Mouse (Mus musculus) kidney, postnatal 0 days (tissue): Measurements from ENCODE around the gene Nagk. TPM values are rescaled to one million over a fixed set of nuclear protein-coding genes. Genes with fewer than 3 reads are reported as not detected.
"Not testable (repeated sequence)": the region's sequence is repeated elsewhere in the genome, so short reads cannot be mapped to it uniquely, and the experiment has no call there.

Experiments
- ATAC-seq: fragments of 200-750 bp; cut with Nextera tagmentation; replicated peaks from 2 replicates; pipeline ENCODE4 v1.8.0; 2017; ENCODE audit warnings: low read depth, moderate number of reproducible peaks, moderate TSS enrichment, moderate library complexity; ENCODE audit not compliant: low FRiP score
- DNase-seq: peaks from one replicate; pipeline ENCODE4 v3.0.0-alpha.2; 2016; ENCODE audit warnings: low spot score
- H3K27ac ChIP-seq: fragments of 300-500 bp; sonication (generic); 2 replicates; pipeline ENCODE4 v1.5.1; 2014; ENCODE audit warnings: mild to moderate bottlenecking
- H3K27me3 ChIP-seq: fragments of 300-500 bp; sonication (generic); 2 replicates; pipeline ENCODE4 v1.6.1; 2014; ENCODE audit warnings: low read length, mixed read lengths; ENCODE audit not compliant: insufficient read depth
- H3K36me3 ChIP-seq: fragments of 300-500 bp; sonication (generic); 2 replicates; pipeline ENCODE4 v1.6.1; 2014; ENCODE audit warnings: low read length, mixed read lengths; ENCODE audit not compliant: insufficient read depth
- H3K4me1 ChIP-seq: fragments of 300-500 bp; sonication (generic); replicated peaks from 2 replicates; pipeline ENCODE4 v1.6.1; 2014; ENCODE audit warnings: antibody characterized with exemption, low read length, mixed read lengths; ENCODE audit not compliant: insufficient read depth
- H3K4me2 ChIP-seq: fragments of 300-500 bp; sonication (generic); 2 replicates; pipeline ENCODE4 v1.6.1; 2014; ENCODE audit warnings: mild to moderate bottlenecking, low read length, moderate library complexity, mixed read lengths
- H3K4me3 ChIP-seq: fragments of 300-500 bp; sonication (generic); replicated peaks from 2 replicates; pipeline ENCODE4 v1.5.1; 2014; ENCODE audit warnings: low read depth, low read length
- H3K9ac ChIP-seq: fragments of 300-500 bp; sonication (generic); 2 replicates; pipeline ENCODE4 v1.6.1; 2014; ENCODE audit warnings: low read depth, low read length
- H3K9me3 ChIP-seq: fragments of 300-500 bp; sonication (generic); replicated peaks from 2 replicates; pipeline ENCODE4 v1.6.1; 2016; ENCODE audit warnings: low read length, inconsistent platforms, mixed read lengths
- CTCF ChIP-seq: IDR thresholded peaks from 2 replicates; pipeline ENCODE4 v1.5.1; 2016; ENCODE audit warnings: antibody characterized with exemption, low read depth, mild to moderate bottlenecking, moderate library complexity
- WGBS: fragments of 180-500 bp; shearing (Covaris S2); extraction: QIAGEN DNeasy Blood & Tissue Kit; methylation state at CpG from one replicate; pipeline ENCODE4 v1.1.7; 2014; 5-methylcytosine and 5-hydroxymethylcytosine counted together
- polyA plus RNA-seq: library from polyadenylated mRNA; unstranded; fragments of >200 nt; fragmentation: Nextera tagmentation; extraction: Ambion mirVana; gene quantifications from 2 replicates; pipeline ENCODE4 v1.2.1, GENCODE M21; 2015

The Nagk gene
- polyA plus RNA-seq, 1 experiment from 2014 or later = 56.8 TPM

DNA sequence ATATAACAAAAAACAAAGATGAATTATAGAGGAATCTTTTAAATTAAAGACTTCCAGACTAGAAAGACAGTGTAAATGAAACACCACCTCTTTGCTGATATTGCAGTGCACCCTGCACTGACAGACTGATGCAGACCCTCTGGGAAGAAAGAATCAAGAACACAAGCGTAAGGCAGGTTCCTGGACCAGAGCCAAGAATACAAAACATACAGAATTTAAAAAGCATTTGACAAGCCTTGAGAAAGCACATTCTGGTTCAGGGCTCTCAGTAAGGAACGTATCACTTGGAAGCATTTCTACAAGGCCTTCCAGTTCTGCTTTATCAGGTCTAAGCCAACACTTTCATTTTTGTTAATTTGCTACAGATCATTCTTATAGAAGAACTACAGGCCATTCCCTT is 27.1 kb downstream of the Nagk start:
- H3K27ac ChIP-seq = no peak overlapping the region
- H3K36me3 ChIP-seq = no peaks in the 10 kb centered on the region
- no peak for TF ChIP-seq CTCF
- no peak for DNase-seq
- no peak overlapping the region for H3K4me2 ChIP-seq
- no peaks in the 10 kb centered on the region for H3K9me3 ChIP-seq
- no peak overlapping the region for H3K4me3 ChIP-seq
- WGBS = 64% methylated on average over 2 of the region's 2 CpGs
- no peaks in the 10 kb centered on the region for H3K27me3 ChIP-seq
- H3K9ac ChIP-seq = no peak overlapping the region
- ATAC-seq = no peak
- no peaks in the 10 kb centered on the region for H3K4me1 ChIP-seq

DNA sequence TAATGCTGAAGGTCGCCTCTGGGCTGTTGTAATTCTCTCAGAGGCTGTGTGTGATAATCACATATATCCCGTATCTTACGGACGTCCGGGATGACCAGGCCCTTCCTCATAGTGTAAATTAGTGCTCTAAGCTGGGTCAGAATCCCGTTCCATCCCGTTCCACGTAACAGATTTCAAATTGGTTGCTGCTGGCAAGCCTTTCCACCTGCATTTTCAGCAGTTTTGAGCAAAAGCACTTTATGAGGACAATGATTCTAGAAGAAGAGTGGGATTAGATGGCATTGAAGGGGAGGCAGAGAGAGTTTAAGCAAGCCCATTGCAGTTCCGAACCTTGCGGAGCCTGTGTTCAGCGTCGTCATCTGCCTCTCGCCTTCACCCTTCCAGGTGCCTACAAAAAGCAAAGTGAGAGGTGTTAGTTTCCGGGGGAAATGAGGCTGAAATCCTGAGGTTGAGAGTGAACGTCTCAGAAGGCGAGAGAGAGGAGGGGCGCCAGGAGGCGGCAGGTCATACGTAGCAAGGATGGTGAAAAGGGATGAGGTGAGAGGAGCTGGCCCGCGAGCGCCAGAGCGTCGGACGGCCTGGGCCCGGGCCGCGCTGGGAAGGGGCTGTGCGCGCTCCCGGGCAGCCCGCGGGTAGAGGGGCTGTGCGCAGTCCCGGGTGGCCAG is 36.3 kb downstream of the Nagk start:
- Histone ChIP-seq H3K4me1 (no peaks in the 10 kb centered on the region; the same call in none of the 2 replicates), H3K4me2 (peak overlapping the region; percentile 81), H3K9ac (peak overlapping the region; percentile 68), H3K27me3 (no peaks in the 10 kb centered on the region), H3K36me3 (no peaks in the 10 kb centered on the region), H3K9me3 (no peaks in the 10 kb centered on the region), H3K4me3 (peak overlapping the region; percentile 58), H3K27ac (peak overlapping the region; percentile 76)
- under 1% methylated on average over 35 of the region's 35 CpGs for WGBS
- TF ChIP-seq CTCF = no peak
- peak; percentile 78; the same call in 1 of the 2 replicates for ATAC-seq
- peak; percentile 61 for DNase-seq

DNA sequence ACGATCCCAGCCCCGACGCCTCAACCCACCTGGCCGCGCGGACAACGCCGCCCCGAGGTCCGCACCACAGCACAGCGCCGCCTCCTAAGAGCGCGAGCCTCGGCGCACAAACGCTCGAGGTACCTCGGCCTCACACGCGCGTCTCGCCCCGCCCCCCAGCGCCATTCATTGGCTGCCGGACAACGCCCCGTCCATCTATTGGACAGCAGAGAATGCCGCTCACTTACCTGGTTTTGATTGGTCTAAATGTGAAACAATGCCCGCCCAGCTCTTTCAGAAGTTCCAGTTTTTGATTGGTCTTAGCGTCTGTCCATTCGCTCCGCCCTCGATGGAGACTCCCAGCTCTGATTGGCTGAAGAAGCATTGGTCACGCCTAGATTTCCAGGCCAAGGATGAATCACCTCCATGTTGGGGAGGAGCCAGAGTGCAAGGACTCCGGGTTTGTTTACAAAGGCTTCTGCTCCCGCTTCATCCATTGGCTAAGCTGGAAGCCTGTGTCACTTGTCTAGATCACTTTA is 36.9 kb downstream of the Nagk start, which contains the start of gene Paip2b:
Gene Paip2b, minus strand, starts transcription at position 136 of the 518 bp plus-strand sequence.
- TF ChIP-seq CTCF = peak; percentile 38
- Histone ChIP-seq H3K9ac (peak within 1 kb of the TSS; percentile 68), H3K36me3 (no peaks in the 10 kb centered on the region), H3K4me3 (peak within 1 kb of the TSS; percentile 58), H3K4me2 (peak within 1 kb of the TSS; percentile 81), H3K27me3 (no peaks in the 10 kb centered on the region), H3K27ac (peak within 1 kb of the TSS; percentile 76), H3K9me3 (no peaks in the 10 kb centered on the region), H3K4me1 (no peaks in the 10 kb centered on the region; the same call in none of the 2 replicates)
- ATAC-seq = peak; percentile 98
- DNase-seq = peak; percentile 100
- WGBS = 0% methylated on average over 37 of the region's 37 CpGs

DNA sequence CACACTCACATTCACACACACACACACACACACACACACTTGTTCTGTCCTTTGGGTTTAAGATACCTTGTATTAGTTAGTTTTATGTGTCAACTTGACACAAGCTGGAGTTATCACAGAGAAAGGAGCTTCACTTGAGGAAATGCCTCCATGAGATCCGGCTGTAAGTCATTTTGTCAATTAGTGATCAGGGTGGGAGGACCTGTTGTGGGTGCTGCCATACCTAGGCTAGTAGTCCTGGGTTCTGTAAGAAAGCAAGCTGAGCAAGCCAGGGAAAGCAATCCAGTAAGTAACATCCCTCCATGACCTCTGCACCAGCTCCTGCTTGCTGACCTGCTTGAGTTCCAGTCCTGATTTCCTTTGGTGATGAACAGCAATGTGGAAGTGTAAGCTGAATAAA is 37.6 kb downstream of the Nagk start:
- H3K9ac ChIP-seq, DNase-seq, ATAC-seq, H3K9me3 ChIP-seq, H3K4me1 ChIP-seq, H3K27me3 ChIP-seq, H3K4me3 ChIP-seq, H3K36me3 ChIP-seq: not testable (repeated sequence)
- Histone ChIP-seq H3K27ac (peak overlapping the region; percentile 55; the same call in 1 of the 2 replicates), H3K4me2 (peak overlapping the region; percentile 45)
- WGBS = 50% methylated on average over 1 of the region's 1 CpGs

DNA sequence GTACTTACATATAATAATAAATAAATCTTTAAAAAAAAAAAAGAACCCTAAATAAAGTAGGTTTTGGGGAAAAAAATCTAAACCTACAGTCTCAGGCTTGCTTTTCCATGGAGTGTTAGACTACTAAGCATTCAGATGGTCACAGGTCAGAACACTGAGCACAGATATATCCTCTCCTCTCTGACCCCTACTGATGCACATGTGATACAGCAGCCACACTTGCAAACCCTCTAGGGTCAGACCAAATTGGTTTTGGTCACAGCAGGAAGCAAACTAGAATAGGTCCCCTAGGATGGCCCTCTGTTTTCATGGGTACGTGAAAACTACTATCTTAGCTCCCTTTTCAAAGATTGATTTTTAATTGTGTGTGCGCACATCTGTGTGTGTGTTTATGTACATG is 42.0 kb downstream of the Nagk start:
- Histone ChIP-seq H3K27ac (no peak overlapping the region), H3K4me1 (no peaks in the 10 kb centered on the region), H3K36me3 (no peaks in the 10 kb centered on the region), H3K4me2 (no peak overlapping the region), H3K9ac (no peak overlapping the region), H3K27me3 (no peaks in the 10 kb centered on the region), H3K4me3 (no peak overlapping the region), H3K9me3 (no peaks in the 10 kb centered on the region)
- no peak for TF ChIP-seq CTCF
- DNase-seq (no peak), ATAC-seq (no peak)
- WGBS = 92% methylated on average over 2 of the region's 2 CpGs

DNA sequence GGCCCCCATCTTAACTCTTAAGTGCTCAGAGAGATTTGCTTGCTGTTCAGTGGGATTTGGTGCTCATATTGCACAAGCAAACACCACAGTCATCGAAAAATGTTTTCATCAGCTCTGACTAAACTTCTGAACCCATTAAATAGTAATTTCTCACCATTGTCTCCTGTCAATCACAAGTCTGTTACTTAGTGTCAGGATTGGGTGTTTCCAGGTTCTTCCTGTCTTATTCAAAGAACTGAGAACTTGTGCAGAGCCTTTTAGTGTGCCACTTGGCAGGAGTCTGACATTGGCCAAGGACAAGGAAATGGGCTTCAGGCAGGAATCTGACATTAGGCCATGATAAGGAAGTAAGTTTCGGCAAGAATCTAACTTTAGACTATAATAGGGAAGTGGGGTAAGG is 43.3 kb downstream of the Nagk start:
- no peak for DNase-seq
- Histone ChIP-seq H3K27me3 (no peaks in the 10 kb centered on the region), H3K9me3 (no peaks in the 10 kb centered on the region), H3K36me3 (no peaks in the 10 kb centered on the region), H3K9ac (no peak overlapping the region), H3K4me2 (no peak overlapping the region), H3K4me1 (no peaks in the 10 kb centered on the region), H3K4me3 (no peak overlapping the region), H3K27ac (no peak overlapping the region)
- ATAC-seq = no peak
- WGBS = 80% methylated on average over 2 of the region's 2 CpGs
- no peak for TF ChIP-seq CTCF
